Mouse (Mus musculus): Measurements from ENCODE around the gene Pak2. TPM values are rescaled to one million over a fixed set of nuclear protein-coding genes. Genes with fewer than 3 reads are reported as not detected.

Gene Pak2
- polyA plus RNA-seq, 1 experiment from 2014 or later = 37.5 TPM

DNA sequence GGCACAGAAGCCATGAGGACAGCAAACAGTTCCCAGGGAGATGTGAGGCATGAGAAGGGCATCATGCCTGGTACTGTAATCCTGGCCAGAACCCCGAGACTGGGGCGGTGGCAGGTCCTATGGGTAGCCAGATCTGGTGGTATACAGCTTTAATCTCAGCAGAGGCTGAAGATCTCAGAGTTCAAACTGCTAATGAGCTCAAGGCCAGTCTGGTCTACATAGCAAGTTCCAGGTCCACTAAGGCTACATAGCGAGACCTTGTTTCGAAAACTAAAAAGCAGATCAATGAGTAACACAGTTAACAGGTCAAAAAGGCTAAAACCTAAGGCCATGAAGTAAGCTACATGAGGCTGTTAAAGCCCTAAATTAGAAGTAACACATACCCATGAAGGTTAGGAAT, 85.9 kb downstream of the Pak2 start:
- no peak for ATAC-seq
- WGBS = over 99% methylated on average over 4 of the region's 4 CpGs
- Histone ChIP-seq H3K4me2 (ENCODE audit: low read length) (no peak overlapping the region), H3K27me3 (ENCODE audit: control insufficient read depth, insufficient read depth, low read depth, low read length) (no peaks in the 10 kb centered on the region), H3K9ac (ENCODE audit: low read depth, low read length) (no peak overlapping the region), H3K4me3 (ENCODE audit: low read depth, low read length) (no peak overlapping the region), H3K4me1 (ENCODE audit: control insufficient read depth, insufficient read depth, low read length) (no peaks in the 10 kb centered on the region), H3K9me3 (replicated peaks; ENCODE audit: control insufficient read depth, low read length, poor library complexity, severe bottlenecking) (no peaks in the 10 kb centered on the region), H3K27ac (ENCODE audit: low read length) (no peak overlapping the region), H3K36me3 (ENCODE audit: control insufficient read depth, insufficient read depth, low read length) (peaks cover 13% of the 10 kb centered on the region)

DNA sequence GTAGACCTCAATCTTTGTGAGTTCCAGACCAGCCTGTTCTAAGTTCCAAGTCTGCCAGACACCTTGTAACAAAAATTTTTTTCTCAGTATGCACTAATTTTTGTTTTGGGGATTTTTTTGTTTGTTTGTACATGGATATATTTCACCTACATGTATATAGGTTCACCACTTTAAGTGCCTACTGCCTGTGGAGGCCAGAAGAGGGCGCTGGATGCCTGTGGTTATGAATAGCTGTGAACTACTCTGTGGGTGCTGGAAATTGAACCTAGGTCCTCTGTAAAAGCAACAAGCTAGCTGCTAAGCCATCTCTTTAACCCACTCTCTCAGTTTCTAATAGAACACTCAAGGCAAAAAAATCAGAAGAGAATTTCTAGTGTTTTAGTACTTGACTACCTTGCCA, 87.1 kb downstream of the Pak2 start:
- 59% methylated on average over 1 of the region's 1 CpGs for WGBS
- Histone ChIP-seq H3K27ac (ENCODE audit: low read length) (no peak overlapping the region), H3K36me3 (ENCODE audit: control insufficient read depth, insufficient read depth, low read length) (peaks cover 15% of the 10 kb centered on the region), H3K4me3 (ENCODE audit: low read depth, low read length) (no peak overlapping the region), H3K4me2 (ENCODE audit: low read length) (no peak overlapping the region), H3K27me3 (ENCODE audit: control insufficient read depth, insufficient read depth, low read depth, low read length) (no peaks in the 10 kb centered on the region), H3K4me1 (ENCODE audit: control insufficient read depth, insufficient read depth, low read length) (no peaks in the 10 kb centered on the region), H3K9me3 (replicated peaks; ENCODE audit: control insufficient read depth, low read length, poor library complexity, severe bottlenecking) (no peaks in the 10 kb centered on the region), H3K9ac (ENCODE audit: low read depth, low read length) (no peak overlapping the region)
- no peak for ATAC-seq

GRCm38 (mm10) chr16:31980946-31981345, 98.2 kb downstream of the Pak2 start:
- Histone ChIP-seq H3K36me3 (ENCODE audit: control insufficient read depth, insufficient read depth, low read length) (peaks cover 15% of the 10 kb centered on the region), H3K4me1 (ENCODE audit: control insufficient read depth, insufficient read depth, low read length) (no peaks in the 10 kb centered on the region), H3K27ac (ENCODE audit: low read length) (no peak overlapping the region), H3K4me2 (ENCODE audit: low read length) (no peak overlapping the region), H3K9ac (ENCODE audit: low read depth, low read length) (no peak overlapping the region), H3K4me3 (ENCODE audit: low read depth, low read length) (no peak overlapping the region), H3K9me3 (replicated peaks; ENCODE audit: control insufficient read depth, low read length, poor library complexity, severe bottlenecking) (no peaks in the 10 kb centered on the region), H3K27me3 (ENCODE audit: control insufficient read depth, insufficient read depth, low read depth, low read length) (no peaks in the 10 kb centered on the region)
- WGBS = 80% methylated on average over 5 of the region's 5 CpGs
- no peak for ATAC-seq

GRCm38 (mm10) chr16:31979501-31979900, 99.6 kb downstream of the Pak2 start:
- no peak overlapping the region for H3K27ac ChIP-seq (ENCODE audit: low read length)
- H3K4me1 ChIP-seq (ENCODE audit: control insufficient read depth, insufficient read depth, low read length) = no peaks in the 10 kb centered on the region
- 94% methylated on average over 3 of the region's 3 CpGs for WGBS
- no peak for ATAC-seq
- H3K9me3 ChIP-seq (replicated peaks; ENCODE audit: control insufficient read depth, low read length, poor library complexity, severe bottlenecking) = no peaks in the 10 kb centered on the region
- no peaks in the 10 kb centered on the region for H3K27me3 ChIP-seq (ENCODE audit: control insufficient read depth, insufficient read depth, low read depth, low read length)
- H3K36me3 ChIP-seq (ENCODE audit: control insufficient read depth, insufficient read depth, low read length) = peaks cover 19% of the 10 kb centered on the region
- H3K4me2 ChIP-seq (ENCODE audit: low read length) = no peak overlapping the region
- H3K9ac ChIP-seq (ENCODE audit: low read depth, low read length) = no peak overlapping the region
- no peak overlapping the region for H3K4me3 ChIP-seq (ENCODE audit: low read depth, low read length)

DNA sequence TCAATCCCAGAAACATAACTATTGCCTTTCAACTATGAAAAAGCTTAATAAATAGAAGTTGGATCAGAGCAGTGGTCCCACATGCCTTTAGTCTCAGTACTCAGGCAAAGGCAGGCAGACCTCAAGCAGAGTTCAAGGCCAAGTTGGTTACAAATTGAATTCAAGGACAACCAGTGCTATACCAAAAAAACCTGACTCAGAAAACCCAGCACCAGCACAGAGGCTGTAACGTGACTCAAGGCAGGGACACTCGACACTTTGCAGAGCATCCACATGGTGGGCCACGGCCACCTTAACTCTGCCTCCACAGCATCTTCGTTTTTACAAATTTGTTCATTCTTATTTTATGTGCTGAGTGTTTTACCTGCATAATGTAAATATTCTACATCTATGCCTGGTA, 103.9 kb downstream of the Pak2 start:
- 95% methylated on average over 4 of the region's 4 CpGs for WGBS
- no peak overlapping the region for H3K4me3 ChIP-seq (ENCODE audit: low read depth, low read length)
- no peaks in the 10 kb centered on the region for H3K27me3 ChIP-seq (ENCODE audit: control insufficient read depth, insufficient read depth, low read depth, low read length)
- H3K36me3 ChIP-seq (ENCODE audit: control insufficient read depth, insufficient read depth, low read length) = peaks cover 21% of the 10 kb centered on the region
- H3K9ac ChIP-seq (ENCODE audit: low read depth, low read length) = no peak overlapping the region
- no peaks in the 10 kb centered on the region for H3K4me1 ChIP-seq (ENCODE audit: control insufficient read depth, insufficient read depth, low read length)
- no peak overlapping the region for H3K27ac ChIP-seq (ENCODE audit: low read length)
- H3K9me3 ChIP-seq (replicated peaks; ENCODE audit: control insufficient read depth, low read length, poor library complexity, severe bottlenecking) = no peaks in the 10 kb centered on the region
- H3K4me2 ChIP-seq (ENCODE audit: low read length) = no peak overlapping the region
- ATAC-seq = no peak

Small RNA genes within 50 kb of the gene (microRNA-seq; reads per million reads assigned to microRNA genes)
- gene Gm26269 = not detected

Other genes with a start within 250 kb of the Pak2 start
- 0.07 and 0.28 TPM in 2 replicates for gene Meltf, start 200.5 kb downstream of the Pak2 start, polyA plus RNA-seq (2015; fragmentation: Nextera tagmentation; extraction: Ambion mirVana)
- gene Pigz, start 145.5 kb downstream of the Pak2 start, polyA plus RNA-seq (2015; fragmentation: Nextera tagmentation; extraction: Ambion mirVana) = 2.7 and 3.5 TPM in 2 replicates
- 114 and 117 TPM in 2 replicates for gene 0610012G03Rik, start 130.8 kb downstream of the Pak2 start, polyA plus RNA-seq (2015; fragmentation: Nextera tagmentation; extraction: Ambion mirVana)
- gene Ncbp2, start 130.8 kb downstream of the Pak2 start, polyA plus RNA-seq (2015; fragmentation: Nextera tagmentation; extraction: Ambion mirVana) = 103 and 105 TPM in 2 replicates
- 15.3 and 16.7 TPM in 2 replicates for gene Senp5, start 76.1 kb downstream of the Pak2 start, polyA plus RNA-seq (2015; fragmentation: Nextera tagmentation; extraction: Ambion mirVana)
- 104 and 107 TPM in 2 replicates for gene Pigx, start 20.4 kb upstream of the Pak2 start, polyA plus RNA-seq (2015; fragmentation: Nextera tagmentation; extraction: Ambion mirVana)
- gene Cep19, start 20.5 kb upstream of the Pak2 start, polyA plus RNA-seq (2015; fragmentation: Nextera tagmentation; extraction: Ambion mirVana) = 49.1 and 51.6 TPM in 2 replicates
- gene Nrros, start 86.3 kb upstream of the Pak2 start, polyA plus RNA-seq (2015; fragmentation: Nextera tagmentation; extraction: Ambion mirVana) = 6.7 and 6.8 TPM in 2 replicates
- not detected in 2 replicates for gene Bex6, start 100.5 kb upstream of the Pak2 start, polyA plus RNA-seq (2015; fragmentation: Nextera tagmentation; extraction: Ambion mirVana)
- gene Fbxo45, start 167.8 kb upstream of the Pak2 start, polyA plus RNA-seq (2015; fragmentation: Nextera tagmentation; extraction: Ambion mirVana) = 5.9 and 8.2 TPM in 2 replicates
- 13.8 and 16.0 TPM in 2 replicates for gene Wdr53, start 167.9 kb upstream of the Pak2 start, polyA plus RNA-seq (2015; fragmentation: Nextera tagmentation; extraction: Ambion mirVana)
- not detected in 2 replicates for gene Smco1, start 192.1 kb upstream of the Pak2 start, polyA plus RNA-seq (2015; fragmentation: Nextera tagmentation; extraction: Ambion mirVana)
- gene Rnf168, start 198.1 kb upstream of the Pak2 start, polyA plus RNA-seq (2015; fragmentation: Nextera tagmentation; extraction: Ambion mirVana) = 24.2 and 25.9 TPM in 2 replicates